Mouse (Mus musculus) CH12.LX (cell line): ENCODE measurements at regions not wholly inside any gene's neighbourhood (a gene's known extent, or its start where the extent isn't known, plus 50 kb on each side); places are given as distances from the start of the nearest gene placed in this dataset.

Experiments used
- CTCF ChIP-seq, 2 experiments: IDR thresholded peaks in 1 of 2; conservative IDR thresholded peaks in 1 of 2; 2 replicates each; pipeline ENCODE4 v1.5.1; 2011 to 2012; ENCODE audit warnings: low read depth in 2 of 2, low read length in 2 of 2, improper control_type of control experiment in 1 of 2, inconsistent platforms in 1 of 2, mild to moderate bottlenecking in 1 of 2, moderate library complexity in 1 of 2
- EP300 ChIP-seq: IDR thresholded peaks from 2 replicates; pipeline ENCODE4 v1.6.1; 2011; ENCODE audit warnings: low read length, improper control_type of control experiment
- JUN ChIP-seq: IDR thresholded peaks from 2 replicates; pipeline ENCODE4 v1.6.1; 2011; ENCODE audit warnings: low read depth, mild to moderate bottlenecking, low read length, improper control_type of control experiment, moderate library complexity; ENCODE audit not compliant: insufficient read depth
- JUND ChIP-seq: conservative IDR thresholded peaks from 2 replicates; pipeline ENCODE4 v1.6.1; 2011; ENCODE audit warnings: low read depth, low read length, improper control_type of control experiment
- KAT2A ChIP-seq: IDR thresholded peaks from 2 replicates; pipeline ENCODE4 v1.6.1; 2012; ENCODE audit warnings: low read length, improper control_type of control experiment, inconsistent platforms; ENCODE audit not compliant: insufficient replicate concordance
- MYC ChIP-seq: IDR thresholded peaks from 2 replicates; pipeline ENCODE4 v1.6.1; 2011; ENCODE audit warnings: low read depth, mild to moderate bottlenecking, improper control_type of control experiment, low read length
- NELFE ChIP-seq: IDR thresholded peaks from 2 replicates; pipeline ENCODE4 v1.6.1; 2011; ENCODE audit warnings: low read depth, low read length, improper control_type of control experiment
- POLR2A ChIP-seq: IDR thresholded peaks from 2 replicates; pipeline ENCODE4 v1.6.1; 2011; ENCODE audit warnings: low read depth, mild to moderate bottlenecking, improper control_type of control experiment, low read length
- USF1 ChIP-seq: IDR thresholded peaks from 2 replicates; pipeline ENCODE4 v1.6.1; 2014; ENCODE audit warnings: low read depth, mild to moderate bottlenecking, inconsistent platforms, low read length, improper control_type of control experiment
- ZC3H11A ChIP-seq: IDR thresholded peaks from 2 replicates; pipeline ENCODE4 v1.6.1; 2012; ENCODE audit warnings: low read depth, mild to moderate bottlenecking, inconsistent platforms, low read length, improper control_type of control experiment

- TF ChIP-seq USF1 (no peak), CTCF (conservative IDR thresholded peaks at IDR 0.05 in 1 of 2, IDR thresholded peaks at IDR 0.05 in 1 of 2; ENCODE audit: low read depth in 2 of 2, low read length in 2 of 2) (no peak), ZC3H11A (no peak), POLR2A (no peak), JUND (no peak), EP300 (no peak), KAT2A (no peak), MYC (no peak), NELFE (no peak), JUN (no peak)
These were observed 51.4 kb upstream of the Grb10 start for GRCm38 (mm10) chr11:12089788-12090365.
